Mouse (Mus musculus): Measurements from ENCODE around the gene Rtl8a.

DNA sequence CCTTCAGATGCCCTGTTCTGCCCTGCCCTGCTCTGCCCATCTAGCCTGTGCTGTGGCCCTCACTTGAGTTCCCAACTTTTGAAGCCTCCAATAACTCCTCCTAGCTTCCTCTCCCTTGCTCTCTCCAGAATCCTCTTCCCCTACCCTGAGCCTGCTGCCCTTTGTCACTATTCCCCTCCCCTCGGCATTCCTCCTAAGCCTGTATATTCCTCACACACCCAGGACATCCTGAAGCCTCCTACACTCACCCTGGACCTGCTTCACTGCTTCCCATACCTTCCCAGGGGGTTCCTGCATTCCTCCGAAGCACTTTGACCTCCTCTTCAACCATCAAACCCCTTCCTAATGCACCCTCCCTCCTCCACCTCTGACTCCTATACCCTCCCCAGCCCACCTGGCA lies 48.6 kb upstream of the Rtl8a start:
- TF ChIP-seq POLR2A (IDR thresholded peaks at IDR 0.05; ENCODE audit: borderline replicate concordance, insufficient read depth, low read length) (no peak), CTCF (IDR thresholded peaks at IDR 0.05; ENCODE audit: borderline replicate concordance, insufficient read depth, low read depth, low read length) (no peak)

Measured in cerebellum, adult 2 months (tissue).